Mouse (Mus musculus): ENCODE results near the gene Gstt3.
"Not testable (repeated sequence)": the region's sequence is repeated elsewhere in the genome, so short reads cannot be mapped to it uniquely, and the experiment has no call there.

Gene Gstt3

GRCm38 (mm10) chr10:75779206-75780174 lies 1.7 kb downstream of the Gstt3 start:
- DNase-seq = no peak

- DNase-seq = no peak
Observed at GRCm38 (mm10) chr10:75777885-75778284, 3.3 kb downstream of the Gstt3 start.

- no peak for DNase-seq
Observed at GRCm38 (mm10) chr10:75776562-75776961, 4.7 kb downstream of the Gstt3 start.

GRCm38 (mm10) chr10:75774587-75774986 lies 6.6 kb downstream of the Gstt3 start:
- no peak for DNase-seq

GRCm38 (mm10) chr10:75774102-75774501 lies 7.1 kb downstream of the Gstt3 start:
- DNase-seq = no peak

- peak; percentile 82 to 89 for DNase-seq
Observed at GRCm38 (mm10) chr10:75772795-75773664, 8.2 kb downstream of the Gstt3 start, which contains the start of gene Ddt. Gene Ddt, minus strand, starts transcription at chr10:75773414.

- not testable (repeated sequence) for DNase-seq
Observed at GRCm38 (mm10) chr10:75767756-75768155, 13.5 kb downstream of the Gstt3 start.

GRCm38 (mm10) chr10:75766856-75767255 lies 14.4 kb downstream of the Gstt3 start:
- DNase-seq = no peak

- peak; percentile 63 to 68 for DNase-seq
Observed at GRCm38 (mm10) chr10:75764519-75765473, 16.4 kb downstream of the Gstt3 start.

GRCm38 (mm10) chr10:75763682-75764518 lies 17.3 kb downstream of the Gstt3 start, which contains the start of gene Cabin1:
Gene Cabin1, minus strand, starts transcription at chr10:75764341.
- DNase-seq = peak; percentile 95 to 97

- DNase-seq = no peak
Observed at GRCm38 (mm10) chr10:75762413-75762812, 18.8 kb downstream of the Gstt3 start.

GRCm38 (mm10) chr10:75760311-75760710 lies 20.9 kb downstream of the Gstt3 start:
- no peak for DNase-seq

GRCm38 (mm10) chr10:75756719-75757118 lies 24.5 kb downstream of the Gstt3 start:
- DNase-seq = no peak

- DNase-seq = peak; percentile 69 to 76
Observed at GRCm38 (mm10) chr10:75744017-75744416, 37.2 kb downstream of the Gstt3 start.

GRCm38 (mm10) chr10:75743369-75743768 lies 37.8 kb downstream of the Gstt3 start:
- no peak for DNase-seq

- no peak for DNase-seq
Observed at GRCm38 (mm10) chr10:75740866-75741265, 40.3 kb downstream of the Gstt3 start.

GRCm38 (mm10) chr10:75725449-75725848 lies 55.8 kb downstream of the Gstt3 start:
- no peak for DNase-seq

All from thymus, postnatal 36 days (tissue).